Mouse (Mus musculus): ENCODE measurements around the gene Asb10. TPM values are rescaled to one million over a fixed set of nuclear protein-coding genes. Genes with fewer than 3 reads are reported as not detected.

Gene Asb10
- total and polyA plus RNA-seq, 3 experiments: 0.12 to 0.32 TPM; not detected in 1

GRCm38 (mm10) chr5:24483326-24483725 lies 57.5 kb downstream of the Asb10 start:
- H3K36me3 ChIP-seq (ENCODE audit: control insufficient read depth in 1 of 2, insufficient read depth in 2 of 2, low read length in 2 of 2): peaks cover 0 to 21% of the 10 kb centered on the region in 2 experiments; a peak in 2 of 4 replicates
- no peak overlapping the region for H3K27ac ChIP-seq (ENCODE audit: control insufficient read depth, low read depth, low read length)
- H3K79me2 ChIP-seq (ENCODE audit: control insufficient read depth, insufficient read depth, low read length, poor library complexity): no peaks in the 10 kb centered on the region
- no peaks in the 10 kb centered on the region for H3K4me1 ChIP-seq (ENCODE audit: control insufficient read depth in 1 of 2, insufficient read depth in 2 of 2, low read length in 2 of 2)
- H3K9me3 ChIP-seq (replicated peaks; ENCODE audit: insufficient read depth, low read length): no peaks in the 10 kb centered on the region
- no peaks in the 10 kb centered on the region for H3K27me3 ChIP-seq (ENCODE audit: control insufficient read depth in 1 of 2, insufficient read depth in 2 of 2, low read length in 2 of 2)
- no peak overlapping the region for H3K4me3 ChIP-seq (ENCODE audit: control insufficient read depth in 1 of 2, insufficient read depth in 1 of 2, low read depth in 2 of 2, low read length in 2 of 2)
- TF ChIP-seq CHD2 (IDR thresholded peaks at IDR 0.05; ENCODE audit: low read length): no peak
- TF ChIP-seq MYB (IDR thresholded peaks at IDR 0.05; ENCODE audit: low read depth, low read length): no peak
- TF ChIP-seq SIN3A (IDR thresholded peaks at IDR 0.05; ENCODE audit: low read length): no peak
- no peak for TF ChIP-seq MYC (IDR thresholded peaks at IDR 0.05; ENCODE audit: low read depth, low read length)
- no peak for TF ChIP-seq ZMIZ1 (IDR thresholded peaks at IDR 0.05; ENCODE audit: low read depth, low read length)
- peak; percentile 67 for TF ChIP-seq RAD21 (IDR thresholded peaks at IDR 0.05; ENCODE audit: low read depth, low read length)
- no peak for TF ChIP-seq UBTF (IDR thresholded peaks at IDR 0.05; ENCODE audit: borderline replicate concordance, insufficient read depth, low read depth, low read length)
- peak; percentile 65 for TF ChIP-seq SMC3 (IDR thresholded peaks at IDR 0.05; ENCODE audit: low read depth, low read length)
- TF ChIP-seq TAL1 (IDR thresholded peaks at IDR 0.05; ENCODE audit: low read length): no peak
- TF ChIP-seq CTCF (IDR thresholded peaks at IDR 0.05 in 2 of 3, conservative IDR thresholded peaks at IDR 0.05 in 1 of 3; ENCODE audit: control insufficient read depth in 1 of 3, insufficient read depth in 1 of 3, low read depth in 2 of 3, low read length in 3 of 3, poor library complexity in 1 of 3, severe bottlenecking in 1 of 3): peak; percentile 75 to 89 (median 86)
- no peak for TF ChIP-seq POLR2AphosphoS5 (IDR thresholded peaks at IDR 0.05; ENCODE audit: borderline replicate concordance, low read depth, low read length)
- TF ChIP-seq MEF2A (IDR thresholded peaks at IDR 0.05; ENCODE audit: extremely low read depth, insufficient replicate concordance, low read depth, low read length, poor library complexity, severe bottlenecking): no peak
- TF ChIP-seq BHLHE40 (IDR thresholded peaks at IDR 0.05; ENCODE audit: borderline replicate concordance, low read depth, low read length): no peak
- TF ChIP-seq RCOR1 (IDR thresholded peaks at IDR 0.05; ENCODE audit: low read depth, low read length): no peak
- TF ChIP-seq ELF1 (IDR thresholded peaks at IDR 0.05; ENCODE audit: low read depth, low read length): no peak
- TF ChIP-seq NELFE (IDR thresholded peaks at IDR 0.05; ENCODE audit: low read depth, low read length): no peak
- TF ChIP-seq HCFC1 (IDR thresholded peaks at IDR 0.05; ENCODE audit: low read depth, low read length): no peak
- TF ChIP-seq ZNF384 (IDR thresholded peaks at IDR 0.05; ENCODE audit: low read depth, low read length): no peak
- TF ChIP-seq ZC3H11A (IDR thresholded peaks at IDR 0.05; ENCODE audit: low read depth, low read length): peak; percentile 31
- no peak for TF ChIP-seq ETS1 (IDR thresholded peaks at IDR 0.05; ENCODE audit: low read depth, low read length)
- TF ChIP-seq EP300 (IDR thresholded peaks at IDR 0.05; ENCODE audit: low read depth in 1 of 2, low read length in 2 of 2): no peak
- TF ChIP-seq MAX (IDR thresholded peaks at IDR 0.05; ENCODE audit: low read length): no peak
- no peak for TF ChIP-seq TBP (IDR thresholded peaks at IDR 0.05; ENCODE audit: low read depth, low read length)
- peak; percentile 71 for DNase-seq (ENCODE audit: low read depth, low spot score)
- H3K9ac ChIP-seq (ENCODE audit: control insufficient read depth, low read depth, low read length, poor library complexity, severe bottlenecking): no peak overlapping the region

Other genes starting within 250 kb of the Asb10 start
- 1.8 and 2.0 TPM in 2 replicates for gene Kcnh2, start 189.4 kb downstream of the Asb10 start, total RNA-seq (2012; rRNA removed)
- 1 to 10 TPM in 1 of 2 experiments, not detected in 1; 6.8 TPM for gene Kcnh2, start 189.4 kb downstream of the Asb10 start, polyA plus RNA-seq (2012; ENCODE audit: insufficient read depth in 1 of 2, insufficient read length in 2 of 2, low read depth in 1 of 2, low replicate concordance in 2 of 2, missing spikeins in 1 of 2)
- gene Nos3, start 176.2 kb downstream of the Asb10 start, total RNA-seq (2012; rRNA removed): 2.0 and 3.9 TPM in 2 replicates
- gene Nos3, start 176.2 kb downstream of the Asb10 start, polyA plus RNA-seq (2012; ENCODE audit: insufficient read depth in 1 of 2, insufficient read length in 2 of 2, low read depth in 1 of 2, low replicate concordance in 2 of 2, missing spikeins in 1 of 2): 1 to 10 TPM in 1 of 2 experiments, not detected in 1; 6.2 TPM
- gene Atg9b, start 148.8 kb downstream of the Asb10 start, total RNA-seq (2012; rRNA removed): 30.2 and 41.2 TPM in 2 replicates
- gene Atg9b, start 148.8 kb downstream of the Asb10 start, polyA plus RNA-seq (2012; ENCODE audit: insufficient read depth in 1 of 2, insufficient read length in 2 of 2, low read depth in 1 of 2, low replicate concordance in 2 of 2, missing spikeins in 1 of 2): 10 to 100 TPM in 1 of 2 experiments, not detected in 1; 41.5 TPM
- gene Abcb8, start 147.3 kb downstream of the Asb10 start, total RNA-seq (2012; rRNA removed): 72.4 and 76.9 TPM in 2 replicates
- 100 to 1,000 TPM in 1 of 2 experiments, not detected in 1; 124 TPM for gene Abcb8, start 147.3 kb downstream of the Asb10 start, polyA plus RNA-seq (2012; ENCODE audit: insufficient read depth in 1 of 2, insufficient read length in 2 of 2, low read depth in 1 of 2, low replicate concordance in 2 of 2, missing spikeins in 1 of 2)
- gene Asic3, start 127.6 kb downstream of the Asb10 start, total RNA-seq (2012; rRNA removed): 0.04 TPM in 1 of 2 replicates, not detected in the other
- under 1 TPM in 1 of 2 experiments, not detected in 1; 0.35 TPM for gene Asic3, start 127.6 kb downstream of the Asb10 start, polyA plus RNA-seq (2012; ENCODE audit: insufficient read depth in 1 of 2, insufficient read length in 2 of 2, low read depth in 1 of 2, low replicate concordance in 2 of 2, missing spikeins in 1 of 2)
- gene Cdk5, start 117.4 kb downstream of the Asb10 start, total RNA-seq (2012; rRNA removed): 18.2 and 24.8 TPM in 2 replicates
- 10 to 100 TPM in 1 of 2 experiments, not detected in 1; 82.6 TPM for gene Cdk5, start 117.4 kb downstream of the Asb10 start, polyA plus RNA-seq (2012; ENCODE audit: insufficient read depth in 1 of 2, insufficient read length in 2 of 2, low read depth in 1 of 2, low replicate concordance in 2 of 2, missing spikeins in 1 of 2)
- 20.1 and 20.9 TPM in 2 replicates for gene Slc4a2, start 117.1 kb downstream of the Asb10 start, total RNA-seq (2012; rRNA removed)
- gene Slc4a2, start 117.1 kb downstream of the Asb10 start, polyA plus RNA-seq (2012; ENCODE audit: insufficient read depth in 1 of 2, insufficient read length in 2 of 2, low read depth in 1 of 2, low replicate concordance in 2 of 2, missing spikeins in 1 of 2): 10 to 100 TPM in 1 of 2 experiments, not detected in 1; 56.3 TPM
- gene Fastk, start 95.7 kb downstream of the Asb10 start, total RNA-seq (2012; rRNA removed): 87.6 and 111 TPM in 2 replicates
- 100 to 1,000 TPM; 228 to 273 TPM for gene Fastk, start 95.7 kb downstream of the Asb10 start, polyA plus RNA-seq (2012; ENCODE audit: insufficient read depth in 1 of 2, insufficient read length in 2 of 2, low read depth in 1 of 2, low replicate concordance in 2 of 2, missing spikeins in 1 of 2)
- 16.4 and 17.8 TPM in 2 replicates for gene Tmub1, start 93.1 kb downstream of the Asb10 start, total RNA-seq (2012; rRNA removed)
- gene Tmub1, start 93.1 kb downstream of the Asb10 start, polyA plus RNA-seq (2012; ENCODE audit: insufficient read depth in 1 of 2, insufficient read length in 2 of 2, low read depth in 1 of 2, low replicate concordance in 2 of 2, missing spikeins in 1 of 2): 10 to 100 TPM in 1 of 2 experiments, not detected in 1; 36.0 TPM
- gene Agap3, start 88.8 kb downstream of the Asb10 start, total RNA-seq (2012; rRNA removed): 104 and 116 TPM in 2 replicates
- gene Agap3, start 88.8 kb downstream of the Asb10 start, polyA plus RNA-seq (2012; ENCODE audit: insufficient read depth in 1 of 2, insufficient read length in 2 of 2, low read depth in 1 of 2, low replicate concordance in 2 of 2, missing spikeins in 1 of 2): 100 to 1,000 TPM; 138 to 203 TPM
- 0.08 and 0.36 TPM in 2 replicates for gene Gbx1, start 13.8 kb downstream of the Asb10 start, total RNA-seq (2012; rRNA removed)
- under 1 TPM in 1 of 2 experiments, not detected in 1; 0.49 TPM for gene Gbx1, start 13.8 kb downstream of the Asb10 start, polyA plus RNA-seq (2012; ENCODE audit: insufficient read depth in 1 of 2, insufficient read length in 2 of 2, low read depth in 1 of 2, low replicate concordance in 2 of 2, missing spikeins in 1 of 2)
- gene 4931409K22Rik, start 15.8 kb upstream of the Asb10 start, total RNA-seq (2012; rRNA removed): not detected in 2 replicates
- not detected for gene 4931409K22Rik, start 15.8 kb upstream of the Asb10 start, polyA plus RNA-seq (2012; ENCODE audit: insufficient read depth in 1 of 2, insufficient read length in 2 of 2, low read depth in 1 of 2, low replicate concordance in 2 of 2, missing spikeins in 1 of 2)
- 228 and 257 TPM in 2 replicates for gene Abcf2, start 36.5 kb upstream of the Asb10 start, total RNA-seq (2012; rRNA removed)
- gene Abcf2, start 36.5 kb upstream of the Asb10 start, polyA plus RNA-seq (2012; ENCODE audit: insufficient read depth in 1 of 2, insufficient read length in 2 of 2, low read depth in 1 of 2, low replicate concordance in 2 of 2, missing spikeins in 1 of 2): 100 to 1,000 TPM in 1 of 2 experiments, not detected in 1; 244 TPM
- gene Chpf2, start 45.8 kb upstream of the Asb10 start, total RNA-seq (2012; rRNA removed): 37.1 and 37.9 TPM in 2 replicates
- 10 to 100 TPM in 1 of 2 experiments, not detected in 1; 39.7 TPM for gene Chpf2, start 45.8 kb upstream of the Asb10 start, polyA plus RNA-seq (2012; ENCODE audit: insufficient read depth in 1 of 2, insufficient read length in 2 of 2, low read depth in 1 of 2, low replicate concordance in 2 of 2, missing spikeins in 1 of 2)
- 2.1 and 2.7 TPM in 2 replicates for gene Smarcd3, start 83.4 kb upstream of the Asb10 start, total RNA-seq (2012; rRNA removed)
- 10 to 100 TPM in 1 of 2 experiments, not detected in 1; 16.5 TPM for gene Smarcd3, start 83.4 kb upstream of the Asb10 start, polyA plus RNA-seq (2012; ENCODE audit: insufficient read depth in 1 of 2, insufficient read length in 2 of 2, low read depth in 1 of 2, low replicate concordance in 2 of 2, missing spikeins in 1 of 2)
- gene Nub1, start 144.6 kb upstream of the Asb10 start, total RNA-seq (2012; rRNA removed): 38.3 and 45.0 TPM in 2 replicates
- gene Nub1, start 144.6 kb upstream of the Asb10 start, polyA plus RNA-seq (2012; ENCODE audit: insufficient read depth in 1 of 2, insufficient read length in 2 of 2, low read depth in 1 of 2, low replicate concordance in 2 of 2, missing spikeins in 1 of 2): 10 to 100 TPM in 1 of 2 experiments, not detected in 1; 59.6 TPM
- 0.07 TPM in 1 of 2 replicates, not detected in the other for gene Wdr86, start 189.7 kb upstream of the Asb10 start, total RNA-seq (2012; rRNA removed)
- not detected for gene Wdr86, start 189.7 kb upstream of the Asb10 start, polyA plus RNA-seq (2012; ENCODE audit: insufficient read depth in 1 of 2, insufficient read length in 2 of 2, low read depth in 1 of 2, low replicate concordance in 2 of 2, missing spikeins in 1 of 2)
- not detected in 2 replicates for gene Crygn, start 217.0 kb upstream of the Asb10 start, total RNA-seq (2012; rRNA removed)
- under 1 TPM in 1 of 2 experiments, not detected in 1; 0.89 TPM for gene Crygn, start 217.0 kb upstream of the Asb10 start, polyA plus RNA-seq (2012; ENCODE audit: insufficient read depth in 1 of 2, insufficient read length in 2 of 2, low read depth in 1 of 2, low replicate concordance in 2 of 2, missing spikeins in 1 of 2)